Mouse (Mus musculus) stomach, postnatal 0 days (tissue): ENCODE measurements around the gene Trak1.

Source experiments
- CTCF ChIP-seq: IDR thresholded peaks from 2 replicates; pipeline ENCODE4 v1.5.1; 2016; ENCODE audit warnings: antibody characterized with exemption, low read depth, mild to moderate bottlenecking, moderate library complexity
- EP300 ChIP-seq: optimal IDR thresholded peaks from 2 replicates; pipeline ENCODE3; 2016; ENCODE audit warnings: antibody characterized with exemption

- TF ChIP-seq CTCF (no peak), EP300 (no peak)
Measured at GRCm38 (mm10) chr9:121491592-121492240, 194.4 kb downstream of the Trak1 start.
